Mouse (Mus musculus) left cerebral cortex, adult 18-20 months (tissue): ENCODE data around the gene Alg6. TPM values are rescaled to one million over a fixed set of nuclear protein-coding genes. Genes with fewer than 3 reads are reported as not detected.

Experiments used
- DNase-seq, 2 experiments: peaks; one replicate each; pipeline ENCODE4 v3.0.0; 2021 to 2022; ENCODE audit warnings: low spot score in 2 of 2, mixed read lengths in 1 of 2
- long read RNA-seq, 2 experiments: library from polyadenylated mRNA; stranded (forward); transcript quantifications; one replicate each; pipeline ENCODE4 v2.0.0; 2021
- total RNA-seq, 2 experiments: library from RNA; stranded (reverse); gene quantifications; 2 replicates each; pipeline ENCODE4 v1.2.3; 2021

The Alg6 gene
- total RNA-seq: 10 to 100 TPM in 1 of 2 experiments, 1 to 10 TPM in 1; 9.0 to 13.9 TPM
- long read RNA-seq, experiment 1, transcript Alg6-201 (15 exons, 3,079 nt): major isoform, 5 of 10 reads
- long read RNA-seq, experiment 1, partial matches to known transcripts: 1 of 10 reads
- long read RNA-seq, experiment 1, other reads (novel, unspliced or antisense): 4 of 10 reads
- long read RNA-seq, experiment 2, partial matches to known transcripts: 0 of 7 reads
- long read RNA-seq, experiment 2, other reads (novel, unspliced or antisense): 6 of 7 reads

DNA sequence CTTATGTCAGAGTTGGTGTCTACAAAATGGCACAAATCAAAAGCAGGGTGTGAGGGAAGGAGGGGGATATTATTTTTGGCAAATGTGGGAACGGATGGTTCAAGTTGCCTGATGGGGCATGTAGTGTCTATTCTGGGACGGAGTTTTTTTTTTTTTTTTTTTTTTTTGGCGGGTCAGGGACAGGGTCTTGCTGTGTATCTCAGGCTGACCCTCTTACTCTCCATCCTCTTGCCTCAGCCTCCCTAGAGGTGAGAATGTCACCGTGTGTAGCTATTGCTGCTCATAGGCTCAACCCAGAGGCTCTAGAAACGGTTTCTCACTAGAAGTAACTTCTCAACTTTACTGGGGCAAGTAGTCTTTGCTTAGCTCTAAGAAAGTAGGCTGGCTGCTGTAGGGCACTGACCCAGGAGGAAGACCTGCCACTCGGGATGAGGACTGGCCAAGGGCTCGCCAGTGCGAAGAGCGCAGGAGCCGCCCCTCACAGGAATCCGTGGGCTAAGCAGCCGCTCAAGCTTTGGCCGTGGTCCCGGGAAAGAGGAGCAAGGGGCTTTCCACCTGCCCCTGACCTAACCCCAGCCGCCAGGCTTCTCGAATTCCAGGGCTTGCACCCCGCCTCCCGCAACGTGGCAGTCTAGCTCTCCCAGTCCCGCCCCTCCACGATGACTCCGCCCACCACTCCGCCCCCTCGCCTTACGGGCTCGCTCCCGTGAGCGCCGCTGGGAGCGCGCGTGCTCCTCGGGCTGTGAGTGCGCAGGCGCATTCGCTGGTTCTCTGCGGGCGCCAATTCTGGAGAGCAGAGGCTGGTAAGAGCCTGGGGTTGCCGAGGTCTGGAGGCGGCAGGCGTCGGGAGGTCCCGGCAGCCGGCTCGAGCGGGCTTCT is at the start of gene Alg6:
Alg6 (plus strand) TSS at position 761 of the 879 bp plus-strand sequence.
- peak; percentile 96 to 97 for DNase-seq

DNA sequence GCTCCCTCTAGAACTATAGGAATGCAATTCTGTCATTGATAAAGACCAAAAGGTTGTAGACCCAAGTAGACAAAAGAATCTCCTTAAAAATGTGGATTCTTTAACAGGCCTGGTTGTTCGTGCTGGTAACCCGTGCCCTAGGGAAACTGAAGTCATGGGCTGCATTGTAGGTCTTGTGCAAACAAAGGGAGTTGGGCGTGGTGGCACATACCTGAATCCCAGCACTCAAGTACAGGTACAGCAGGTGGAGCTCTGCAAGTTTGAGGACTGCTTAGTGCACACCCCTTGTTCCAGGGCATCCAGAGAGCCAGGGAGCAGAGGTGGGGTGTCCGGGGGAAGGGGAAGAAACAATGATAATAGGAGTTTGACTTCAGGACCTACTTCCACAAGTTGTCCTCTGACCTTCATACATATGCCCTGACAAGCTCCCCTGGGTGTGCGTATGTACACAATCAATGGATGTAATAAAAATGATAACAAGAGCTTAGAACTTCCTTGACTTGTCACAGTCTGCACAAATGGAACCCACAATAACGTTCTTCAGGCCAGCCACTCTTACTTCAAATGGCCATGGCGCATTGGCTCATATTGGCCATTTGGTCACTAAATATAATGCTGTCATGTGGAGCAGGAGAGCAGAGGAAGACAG is 45.1 kb upstream of the Alg6 start:
- no peak for DNase-seq

DNA sequence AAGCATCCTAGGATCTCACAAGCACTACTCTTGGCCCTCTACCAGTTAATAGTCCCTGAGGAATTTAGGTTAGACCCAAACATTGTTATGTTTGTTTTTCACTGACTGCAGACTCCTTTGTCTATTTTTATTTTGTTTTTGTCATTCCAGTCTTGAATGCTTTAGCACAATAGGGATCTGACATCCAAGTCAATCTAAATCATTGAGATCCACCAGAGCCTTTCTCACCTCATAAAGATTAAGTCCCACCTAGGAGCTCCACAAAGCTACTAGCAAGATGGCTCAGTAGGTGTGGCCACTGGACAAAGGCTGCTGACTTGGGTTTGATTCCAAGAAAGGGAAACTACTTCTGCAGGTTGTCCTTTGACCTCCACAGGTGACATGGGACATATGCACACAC is 40.3 kb upstream of the Alg6 start:
- no peak for DNase-seq

DNA sequence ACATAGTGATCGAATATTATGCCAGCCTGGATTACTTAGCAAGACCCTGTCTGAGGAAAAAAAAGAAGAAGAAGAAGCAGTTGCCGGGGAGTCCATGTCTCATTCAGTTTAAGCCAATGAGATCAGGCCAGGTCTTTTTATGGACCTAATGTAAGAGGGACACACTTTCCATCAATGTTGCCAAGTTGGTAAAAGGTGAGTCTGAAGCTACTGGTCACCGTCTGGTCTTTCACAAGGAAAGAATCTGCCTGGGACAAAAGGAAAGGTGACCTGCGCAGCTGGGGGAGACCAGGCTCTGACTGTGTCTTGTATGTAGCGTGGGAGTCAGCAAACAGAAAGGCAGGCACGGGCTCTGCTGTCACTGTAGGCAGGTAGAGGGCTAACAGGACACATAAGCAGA is 31.5 kb upstream of the Alg6 start:
- no peak for DNase-seq

DNA sequence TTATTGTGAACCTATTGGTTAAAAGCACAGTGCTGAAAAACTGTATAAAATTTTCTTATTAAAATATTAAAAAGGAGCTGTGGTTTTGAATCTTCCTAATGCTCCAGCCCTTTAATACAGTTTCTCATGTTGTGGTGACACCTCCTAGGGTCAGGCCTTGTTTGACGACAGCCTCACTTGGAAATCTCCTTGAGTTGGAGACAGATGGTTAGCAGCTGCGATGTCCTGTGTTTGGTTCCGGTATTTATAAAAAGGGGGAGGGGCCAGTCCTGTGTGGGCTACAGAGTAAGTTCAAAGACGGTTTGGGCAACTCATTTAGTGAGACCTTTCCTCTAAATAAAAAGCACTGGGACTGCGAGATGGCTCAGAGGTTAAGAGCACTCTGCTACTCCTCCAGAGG is 29.2 kb upstream of the Alg6 start:
- DNase-seq: no peak

DNA sequence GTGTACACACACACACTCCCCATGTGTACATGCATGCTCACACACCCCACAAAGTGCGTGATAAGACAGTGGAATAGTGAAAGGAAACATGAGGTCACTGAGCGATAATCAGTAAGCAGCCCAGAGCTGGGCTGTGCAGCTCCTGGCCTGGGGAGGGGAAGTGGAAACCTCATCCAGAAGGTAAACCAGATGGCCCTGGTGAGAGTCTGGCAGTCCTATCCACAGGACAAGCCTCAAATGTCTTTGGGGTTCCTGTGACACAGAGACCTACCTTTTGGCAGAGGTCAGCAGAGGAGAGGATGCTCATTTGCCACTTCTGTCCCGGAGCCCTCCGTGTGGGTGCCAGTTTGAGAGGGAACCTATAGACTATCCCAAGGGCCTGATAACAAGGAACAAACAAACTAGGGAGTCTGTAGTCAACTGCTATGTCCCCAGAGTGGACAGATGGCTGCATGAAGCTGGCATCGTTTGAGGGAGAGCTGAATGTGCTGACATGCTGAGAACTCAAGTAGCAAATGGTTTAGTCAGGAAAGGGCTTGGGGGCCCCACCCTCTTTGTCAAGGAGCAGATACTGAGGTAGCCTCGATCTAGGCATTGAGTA is 2.8 kb upstream of the Alg6 start:
- no peak for DNase-seq

DNA sequence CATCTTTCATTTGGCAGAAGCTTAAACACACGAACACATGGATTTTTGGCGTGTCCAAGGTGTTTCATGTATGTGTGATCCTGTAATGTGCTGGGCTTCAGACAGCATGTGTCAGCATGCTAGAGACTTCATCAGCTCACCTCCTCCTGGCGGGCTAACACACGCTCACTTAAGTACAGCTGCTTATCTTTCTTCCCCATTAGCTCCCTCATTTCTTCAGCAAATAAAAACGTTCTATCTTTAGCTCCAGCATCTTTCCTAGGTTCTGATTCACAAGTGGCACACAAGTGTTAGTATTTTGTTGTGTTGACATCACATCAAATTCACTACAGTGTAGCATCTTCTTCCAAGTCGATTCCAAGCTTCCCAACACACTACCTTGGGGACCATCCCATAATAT is 1.5 kb upstream of the Alg6 start:
- DNase-seq: no peak

DNA sequence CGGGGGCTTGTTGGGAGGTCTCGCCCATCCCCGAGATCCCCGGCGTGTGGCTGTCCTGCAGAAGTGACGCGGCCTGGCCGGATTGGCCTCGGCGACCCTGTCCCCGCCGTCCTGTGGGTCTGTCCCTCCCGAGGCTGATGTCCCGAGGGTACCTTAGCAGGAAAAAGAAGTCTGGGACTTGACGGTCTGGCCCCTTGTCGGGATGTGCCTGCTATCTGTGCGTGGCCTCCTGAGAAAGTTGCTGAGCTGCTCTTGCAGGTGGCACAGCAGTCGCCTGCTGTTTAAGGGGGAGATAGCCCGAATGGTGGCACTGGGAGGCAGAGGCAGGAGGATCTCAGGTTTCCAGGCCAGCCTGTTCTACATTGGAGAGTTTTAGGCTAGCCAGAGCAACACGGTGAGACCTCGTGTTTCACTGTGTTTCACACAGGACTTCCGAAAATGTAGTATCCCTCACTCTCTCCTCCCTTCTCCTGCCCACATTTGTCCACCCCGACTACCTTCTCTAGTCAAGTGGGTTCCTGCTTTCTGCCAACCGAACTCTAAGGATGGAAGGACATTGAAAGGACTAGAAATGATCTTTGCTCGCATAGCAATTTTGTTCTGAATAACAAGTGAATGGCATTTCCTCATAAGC is 436 bp downstream of the Alg6 start:
- DNase-seq: no peak

DNA sequence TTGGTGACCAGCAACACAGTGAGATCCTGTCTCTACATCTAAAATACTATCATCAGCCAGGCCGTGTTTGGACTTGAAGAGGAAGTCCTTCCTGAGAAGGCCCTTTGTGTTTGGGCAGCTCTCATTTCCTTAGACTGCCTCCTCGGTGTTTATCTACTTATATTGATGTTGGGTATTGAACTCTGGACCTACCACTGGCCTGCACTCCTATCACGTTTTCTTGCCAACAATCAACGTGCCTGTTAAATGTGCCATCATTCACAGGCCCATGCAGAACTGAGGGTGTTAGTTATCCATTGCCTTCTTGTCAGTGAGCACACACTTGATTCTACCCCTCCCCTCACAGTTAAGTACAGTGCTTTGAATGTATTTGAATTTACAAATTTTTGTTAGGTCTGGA is 2.4 kb downstream of the Alg6 start:
- DNase-seq: no peak

DNA sequence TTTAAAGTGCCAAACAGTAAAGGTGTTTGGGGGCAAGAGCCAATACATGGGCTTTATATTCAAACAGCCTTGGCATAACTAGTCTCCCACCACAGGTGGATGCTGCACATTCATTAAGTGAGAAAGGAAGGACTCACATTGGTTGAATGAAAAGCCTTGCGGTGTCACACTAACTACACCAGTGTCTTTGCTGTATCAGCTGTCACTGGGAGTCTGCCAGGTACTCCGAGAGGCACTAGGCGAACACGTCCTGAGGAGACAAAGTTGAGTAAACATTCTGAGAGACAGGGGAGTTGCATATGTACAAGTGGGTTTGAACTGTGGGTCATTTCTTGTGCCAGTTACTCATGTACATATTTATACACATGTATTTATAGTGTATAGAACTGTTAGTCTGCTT is 8.9 kb downstream of the Alg6 start:
- no peak for DNase-seq

DNA sequence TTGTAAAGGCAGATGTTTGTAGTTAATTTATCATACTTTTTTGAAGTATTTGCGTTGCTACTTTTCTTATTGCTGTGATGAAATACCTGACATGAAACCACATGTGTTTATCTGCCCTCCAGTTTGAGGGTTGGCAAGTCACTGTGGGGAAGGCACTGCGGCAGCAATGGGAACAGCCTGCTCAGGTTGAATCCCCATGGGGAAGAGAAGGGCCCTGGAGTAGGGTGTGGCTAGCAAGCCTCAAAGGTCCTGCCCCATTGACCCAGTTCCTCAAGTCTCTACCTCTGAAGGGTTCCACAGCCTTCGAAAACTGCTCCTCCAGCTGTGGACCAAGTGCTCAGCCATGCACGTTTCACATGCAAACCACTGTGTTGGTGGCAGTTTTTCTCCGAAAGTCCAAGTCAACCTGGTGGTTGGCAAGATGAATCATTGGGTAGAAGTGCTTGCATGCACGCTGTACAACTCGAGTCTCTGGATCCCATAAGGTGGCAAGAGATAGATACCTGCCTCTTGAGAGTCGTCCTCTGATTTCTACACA is 10.5 kb downstream of the Alg6 start:
- no peak for DNase-seq

DNA sequence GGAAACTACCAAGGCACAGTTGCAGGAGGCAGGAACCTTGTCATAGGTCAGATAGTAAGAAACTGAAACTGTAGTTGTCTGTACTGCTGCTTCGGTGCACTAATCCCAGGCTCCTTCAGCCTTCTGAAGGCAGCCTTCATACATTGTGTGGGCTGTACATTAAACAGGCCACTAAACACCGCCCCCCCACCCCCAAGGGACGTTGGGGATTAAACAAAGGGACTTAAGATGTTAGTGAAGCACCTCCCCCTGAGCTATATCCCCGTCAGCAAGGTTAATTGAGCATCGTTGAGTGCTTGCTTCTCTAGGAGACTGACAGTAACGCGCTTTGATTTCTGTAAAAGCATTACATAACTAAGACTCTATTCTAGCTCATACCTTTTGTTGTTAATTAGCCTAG is 24.4 kb downstream of the Alg6 start:
- DNase-seq: no peak

DNA sequence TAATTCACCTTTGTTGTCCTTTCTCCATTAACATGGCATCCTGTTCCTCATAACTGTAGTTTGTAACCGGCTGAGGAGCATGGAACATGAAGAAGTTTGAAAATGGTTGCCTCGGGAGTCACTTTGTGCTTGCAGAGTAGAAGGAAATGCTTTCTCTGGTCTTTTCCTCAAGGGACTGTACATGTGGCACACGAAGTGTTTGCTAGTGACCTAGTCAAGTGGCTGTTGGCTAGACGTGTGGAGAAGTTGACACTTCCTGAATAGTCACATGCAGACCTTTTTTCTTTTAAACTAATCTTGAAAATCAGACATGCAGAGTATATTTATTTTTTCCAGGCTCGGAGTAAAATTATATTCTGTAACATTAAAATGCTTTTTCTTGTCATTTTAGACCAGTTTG is 37.0 kb downstream of the Alg6 start:
- no peak for DNase-seq

DNA sequence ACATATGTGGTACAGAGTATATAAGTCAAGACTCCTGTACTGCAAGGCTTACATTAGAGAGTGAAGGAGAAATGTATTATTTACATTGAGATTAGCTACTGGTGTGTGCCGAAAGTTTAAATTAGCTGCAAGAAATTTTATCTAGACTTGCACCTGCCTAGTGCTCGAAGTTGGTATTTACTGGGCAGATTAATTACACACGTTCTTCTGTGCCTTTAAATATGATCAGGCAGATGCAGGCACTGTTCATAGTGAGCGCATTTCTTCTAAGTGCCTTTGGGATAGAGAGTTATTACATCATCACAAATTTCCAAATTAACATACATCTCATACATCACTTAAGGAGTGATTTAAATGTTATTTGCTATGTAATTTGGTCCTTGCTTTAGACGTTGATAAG is 50.8 kb downstream of the Alg6 start:
- no peak for DNase-seq

DNA sequence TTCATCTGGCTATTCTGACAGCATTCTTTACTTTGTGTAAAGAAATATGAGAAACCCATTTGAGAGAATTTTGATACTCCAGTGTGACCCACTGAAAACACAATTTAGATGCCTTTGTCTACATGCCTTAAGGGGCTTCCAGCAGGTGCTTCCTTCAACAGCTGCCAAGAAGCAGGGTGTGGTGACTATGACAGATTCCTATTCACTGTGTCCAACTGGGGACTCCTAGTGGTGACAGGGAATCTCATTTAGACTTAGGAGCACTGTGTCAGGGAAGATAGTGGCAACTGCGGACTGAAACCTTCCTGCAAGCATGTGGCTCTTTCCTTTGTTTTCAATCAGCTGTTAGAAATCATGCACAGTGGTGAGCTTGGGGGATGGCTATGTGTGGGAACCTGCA is 51.3 kb downstream of the Alg6 start:
- peak in 1 of 2 experiments; percentile 3 for DNase-seq

DNA sequence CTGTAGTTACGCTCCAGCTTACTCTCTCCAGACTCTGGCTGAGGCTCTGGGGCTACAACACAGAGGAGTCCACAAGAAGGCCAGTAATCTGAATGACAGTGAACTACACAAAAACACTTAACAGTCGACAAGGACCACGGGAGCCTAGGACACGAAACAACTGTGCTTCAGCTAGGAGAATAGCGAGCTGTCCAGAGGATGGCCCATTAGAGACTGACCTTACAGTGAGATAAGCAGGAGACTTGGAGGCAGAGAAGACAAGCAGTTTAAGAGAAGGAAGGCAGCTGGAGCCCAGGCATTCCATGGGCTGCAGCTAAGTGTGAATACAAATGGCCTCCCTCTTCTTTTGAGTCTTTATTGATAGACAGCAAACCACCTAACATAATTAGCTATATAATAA is 55.1 kb downstream of the Alg6 start:
- DNase-seq: no peak

DNA sequence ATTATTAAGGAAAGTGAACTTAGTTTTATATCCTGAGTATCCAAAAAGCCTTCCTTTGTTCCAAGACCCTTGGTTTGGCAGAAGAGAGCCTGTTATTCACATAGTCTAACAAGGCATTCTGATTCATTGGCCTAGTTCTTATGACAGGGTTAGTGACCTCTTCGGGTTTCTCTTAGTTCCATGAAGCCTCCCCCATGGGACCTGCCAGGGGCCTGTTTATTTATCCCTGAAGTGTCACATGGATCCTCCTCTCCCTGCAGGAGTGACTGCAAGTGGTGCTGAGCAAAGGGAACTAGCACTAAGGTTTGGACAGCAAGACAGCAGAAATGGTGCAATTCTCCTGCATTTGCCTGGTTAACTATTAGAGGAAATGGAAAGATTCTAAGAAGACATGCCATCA is 57.6 kb downstream of the Alg6 start:
- no peak for DNase-seq

DNA sequence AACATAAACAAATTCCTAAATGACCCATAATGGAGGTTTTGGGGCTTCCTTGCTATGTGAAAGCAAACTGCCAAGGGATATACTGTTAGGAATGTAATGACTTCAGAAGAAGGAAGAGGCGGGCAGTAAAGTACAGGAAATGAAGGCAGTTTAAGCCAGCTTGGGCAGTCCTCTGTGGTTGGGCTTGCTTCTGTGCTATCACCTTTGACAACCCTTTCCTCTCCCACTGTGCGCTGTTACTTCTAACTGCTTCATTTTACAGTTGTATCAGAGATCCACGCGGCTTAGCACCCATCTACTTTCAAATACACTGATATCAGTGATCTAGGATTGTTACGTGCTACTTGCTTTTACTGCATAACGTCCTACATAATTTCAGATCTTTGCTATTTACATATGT is 76.9 kb downstream of the Alg6 start:
- no peak for DNase-seq
